Mouse (Mus musculus) embryonic facial prominence, embryonic 10.5 days (tissue): ENCODE data around the gene Slit3. TPM values are rescaled to one million over a fixed set of nuclear protein-coding genes. Genes with fewer than 3 reads are reported as not detected.

Experiments used
- DNase-seq: peaks from one replicate; pipeline ENCODE4 v3.0.0-alpha.2; 2017; ENCODE audit warnings: low spot score
- H3K27ac ChIP-seq: fragments of 300-500 bp; sonication (generic); replicated peaks from 2 replicates; pipeline ENCODE4 v1.5.1; 2016; ENCODE audit warnings: mild to moderate bottlenecking
- H3K27me3 ChIP-seq: fragments of 300-500 bp; sonication (generic); replicated peaks from 2 replicates; pipeline ENCODE4 v1.6.1; 2016; ENCODE audit warnings: low read depth, mild to moderate bottlenecking; ENCODE audit not compliant: poor library complexity, severe bottlenecking
- H3K36me3 ChIP-seq: fragments of 300-500 bp; sonication (generic); replicated peaks from 2 replicates; pipeline ENCODE4 v1.6.1; 2016; ENCODE audit warnings: mild to moderate bottlenecking, moderate library complexity
- H3K4me1 ChIP-seq: fragments of 300-500 bp; sonication (generic); 2 replicates; pipeline ENCODE4 v1.6.1; 2016
- H3K4me3 ChIP-seq: fragments of 300-500 bp; sonication (generic); 2 replicates; pipeline ENCODE4 v1.5.1; 2016; ENCODE audit warnings: mild to moderate bottlenecking, moderate library complexity
- H3K9me3 ChIP-seq: fragments of 300-500 bp; sonication (generic); 2 replicates; pipeline ENCODE4 v1.6.1; 2016; ENCODE audit warnings: mild to moderate bottlenecking
- WGBS: fragments of 180-500 bp; shearing (Covaris S2); methylation state at CpG from one replicate; pipeline ENCODE4 v1.1.7; 2016; 5-methylcytosine and 5-hydroxymethylcytosine counted together
- polyA plus RNA-seq: library from polyadenylated mRNA; unstranded; fragments of >200 nt; fragmentation: Nextera tagmentation; extraction: Ambion mirVana; gene quantifications from 2 replicates; pipeline ENCODE4 v1.2.1, GENCODE M21; 2016

Slit3 gene
- polyA plus RNA-seq, 1 experiment from 2014 or later, result 12.6 TPM

- 64% methylated on average over 9 of the region's 9 CpGs for WGBS
- no peaks in the 10 kb centered on the region for H3K9me3 ChIP-seq
- H3K27ac ChIP-seq, result peak overlapping the region; percentile 16; the same call in 1 of the 2 replicates
- H3K4me1 ChIP-seq, result peaks cover 57% of the 10 kb centered on the region
- peaks cover 53% of the 10 kb centered on the region for H3K27me3 ChIP-seq
- no peaks in the 10 kb centered on the region for H3K36me3 ChIP-seq
- peak; percentile 64 for DNase-seq
- no peak overlapping the region for H3K4me3 ChIP-seq
Observed at GRCm38 (mm10) chr11:35447951-35448350, 326.9 kb downstream of the Slit3 start.

- no peak for DNase-seq
- Histone ChIP-seq H3K36me3 (no peaks in the 10 kb centered on the region), H3K27ac (no peak overlapping the region), H3K27me3 (peaks cover 65% of the 10 kb centered on the region), H3K4me3 (no peak overlapping the region), H3K4me1 (peaks cover 67% of the 10 kb centered on the region), H3K9me3 (no peaks in the 10 kb centered on the region)
- WGBS, result 83% methylated on average over 6 of the region's 6 CpGs
Observed at GRCm38 (mm10) chr11:35449199-35449598, 328.2 kb downstream of the Slit3 start.

GRCm38 (mm10) chr11:35451636-35452035 lies 330.6 kb downstream of the Slit3 start:
- H3K9me3 ChIP-seq, result no peaks in the 10 kb centered on the region
- no peaks in the 10 kb centered on the region for H3K36me3 ChIP-seq
- 19% methylated on average over 4 of the region's 4 CpGs for WGBS
- H3K4me1 ChIP-seq, result peaks cover 61% of the 10 kb centered on the region
- peaks cover 69% of the 10 kb centered on the region for H3K27me3 ChIP-seq
- no peak overlapping the region for H3K4me3 ChIP-seq
- H3K27ac ChIP-seq, result no peak overlapping the region
- DNase-seq, result peak; percentile 81

GRCm38 (mm10) chr11:35452413-35452812 lies 331.4 kb downstream of the Slit3 start:
- H3K27ac ChIP-seq, result peak overlapping the region; percentile 44
- no peak overlapping the region for H3K4me3 ChIP-seq
- H3K27me3 ChIP-seq, result peaks cover 77% of the 10 kb centered on the region
- peak; percentile 73 for DNase-seq
- 31% methylated on average over 5 of the region's 5 CpGs for WGBS
- no peaks in the 10 kb centered on the region for H3K9me3 ChIP-seq
- H3K36me3 ChIP-seq, result no peaks in the 10 kb centered on the region
- H3K4me1 ChIP-seq, result peaks cover 59% of the 10 kb centered on the region

GRCm38 (mm10) chr11:35454191-35454725 lies 333.2 kb downstream of the Slit3 start:
- no peak for DNase-seq
- no peaks in the 10 kb centered on the region for H3K36me3 ChIP-seq
- no peaks in the 10 kb centered on the region for H3K9me3 ChIP-seq
- peaks cover 55% of the 10 kb centered on the region for H3K4me1 ChIP-seq
- H3K27ac ChIP-seq, result 0 out of 2 replicates have a peak overlapping the region, but pooled peaks have one; percentile 7
- H3K27me3 ChIP-seq, result peaks cover 85% of the 10 kb centered on the region
- no peak overlapping the region for H3K4me3 ChIP-seq
- 14% methylated on average over 10 of the region's 10 CpGs for WGBS

- H3K9me3 ChIP-seq, result no peaks in the 10 kb centered on the region
- peaks cover 55% of the 10 kb centered on the region for H3K4me1 ChIP-seq
- peaks cover 82% of the 10 kb centered on the region for H3K27me3 ChIP-seq
- no peak overlapping the region for H3K27ac ChIP-seq
- WGBS, result 64% methylated on average over 4 of the region's 4 CpGs
- no peak for DNase-seq
- no peak overlapping the region for H3K4me3 ChIP-seq
- H3K36me3 ChIP-seq, result no peaks in the 10 kb centered on the region
Observed at GRCm38 (mm10) chr11:35454781-35455180, 333.8 kb downstream of the Slit3 start.

- Histone ChIP-seq H3K27me3 (peaks cover 79% of the 10 kb centered on the region), H3K27ac (no peak overlapping the region), H3K9me3 (no peaks in the 10 kb centered on the region), H3K4me3 (no peak overlapping the region), H3K36me3 (no peaks in the 10 kb centered on the region), H3K4me1 (peaks cover 32% of the 10 kb centered on the region)
- DNase-seq, result no peak
- WGBS, result 58% methylated on average over 2 of the region's 2 CpGs
Observed at GRCm38 (mm10) chr11:35458068-35458467, 337.0 kb downstream of the Slit3 start.

GRCm38 (mm10) chr11:35466701-35467100 lies 345.7 kb downstream of the Slit3 start:
- no peaks in the 10 kb centered on the region for H3K9me3 ChIP-seq
- H3K4me1 ChIP-seq, result peaks cover 25% of the 10 kb centered on the region
- no peak for DNase-seq
- H3K27ac ChIP-seq, result no peak overlapping the region
- peaks cover 51% of the 10 kb centered on the region for H3K27me3 ChIP-seq
- 89% methylated on average over 6 of the region's 6 CpGs for WGBS
- no peaks in the 10 kb centered on the region for H3K36me3 ChIP-seq
- H3K4me3 ChIP-seq, result no peak overlapping the region

GRCm38 (mm10) chr11:35468847-35469246 lies 347.8 kb downstream of the Slit3 start:
- Histone ChIP-seq H3K36me3 (no peaks in the 10 kb centered on the region), H3K4me1 (peaks cover 42% of the 10 kb centered on the region), H3K9me3 (no peaks in the 10 kb centered on the region), H3K27ac (0 out of 2 replicates have a peak overlapping the region, but pooled peaks have one; percentile 30), H3K4me3 (no peak overlapping the region), H3K27me3 (peaks cover 50% of the 10 kb centered on the region)
- 89% methylated on average over 7 of the region's 7 CpGs for WGBS
- DNase-seq, result no peak

- peaks cover 44% of the 10 kb centered on the region for H3K4me1 ChIP-seq
- 48% methylated on average over 4 of the region's 4 CpGs for WGBS
- no peak overlapping the region for H3K4me3 ChIP-seq
- H3K27me3 ChIP-seq, result peaks cover 48% of the 10 kb centered on the region
- no peaks in the 10 kb centered on the region for H3K9me3 ChIP-seq
- no peak for DNase-seq
- peak overlapping the region; percentile 30; the same call in 1 of the 2 replicates for H3K27ac ChIP-seq
- H3K36me3 ChIP-seq, result no peaks in the 10 kb centered on the region
Observed at GRCm38 (mm10) chr11:35469940-35470339, 348.9 kb downstream of the Slit3 start.

- peaks cover 39% of the 10 kb centered on the region for H3K27me3 ChIP-seq
- no peaks in the 10 kb centered on the region for H3K36me3 ChIP-seq
- peaks cover 50% of the 10 kb centered on the region for H3K4me1 ChIP-seq
- no peak overlapping the region for H3K27ac ChIP-seq
- 78% methylated on average over 5 of the region's 5 CpGs for WGBS
- no peaks in the 10 kb centered on the region for H3K9me3 ChIP-seq
- H3K4me3 ChIP-seq, result no peak overlapping the region
- DNase-seq, result no peak
Observed at GRCm38 (mm10) chr11:35470853-35471252, 349.8 kb downstream of the Slit3 start.

GRCm38 (mm10) chr11:35472842-35473616 lies 352.0 kb downstream of the Slit3 start:
- H3K4me3 ChIP-seq, result no peak overlapping the region
- no peaks in the 10 kb centered on the region for H3K36me3 ChIP-seq
- H3K9me3 ChIP-seq, result no peaks in the 10 kb centered on the region
- 63% methylated on average over 11 of the region's 11 CpGs for WGBS
- H3K27me3 ChIP-seq, result peaks cover 36% of the 10 kb centered on the region
- H3K4me1 ChIP-seq, result peaks cover 51% of the 10 kb centered on the region
- H3K27ac ChIP-seq, result no peak overlapping the region
- no peak for DNase-seq

- peaks cover 35% of the 10 kb centered on the region for H3K27me3 ChIP-seq
- DNase-seq, result no peak
- H3K27ac ChIP-seq, result no peak overlapping the region
- H3K9me3 ChIP-seq, result peaks cover 3% of the 10 kb centered on the region; the same call in 1 of the 2 replicates
- H3K4me1 ChIP-seq, result peaks cover 51% of the 10 kb centered on the region
- no peaks in the 10 kb centered on the region for H3K36me3 ChIP-seq
- no peak overlapping the region for H3K4me3 ChIP-seq
- 70% methylated on average over 5 of the region's 5 CpGs for WGBS
Observed at GRCm38 (mm10) chr11:35473617-35473996, 352.6 kb downstream of the Slit3 start.
